Mouse (Mus musculus) retina, postnatal 1 day (tissue): ENCODE data around the gene Glce.

Experiments
- DNase-seq: peaks from one replicate; pipeline ENCODE4 v3.0.0-alpha.2; 2012

The Glce gene

DNA sequence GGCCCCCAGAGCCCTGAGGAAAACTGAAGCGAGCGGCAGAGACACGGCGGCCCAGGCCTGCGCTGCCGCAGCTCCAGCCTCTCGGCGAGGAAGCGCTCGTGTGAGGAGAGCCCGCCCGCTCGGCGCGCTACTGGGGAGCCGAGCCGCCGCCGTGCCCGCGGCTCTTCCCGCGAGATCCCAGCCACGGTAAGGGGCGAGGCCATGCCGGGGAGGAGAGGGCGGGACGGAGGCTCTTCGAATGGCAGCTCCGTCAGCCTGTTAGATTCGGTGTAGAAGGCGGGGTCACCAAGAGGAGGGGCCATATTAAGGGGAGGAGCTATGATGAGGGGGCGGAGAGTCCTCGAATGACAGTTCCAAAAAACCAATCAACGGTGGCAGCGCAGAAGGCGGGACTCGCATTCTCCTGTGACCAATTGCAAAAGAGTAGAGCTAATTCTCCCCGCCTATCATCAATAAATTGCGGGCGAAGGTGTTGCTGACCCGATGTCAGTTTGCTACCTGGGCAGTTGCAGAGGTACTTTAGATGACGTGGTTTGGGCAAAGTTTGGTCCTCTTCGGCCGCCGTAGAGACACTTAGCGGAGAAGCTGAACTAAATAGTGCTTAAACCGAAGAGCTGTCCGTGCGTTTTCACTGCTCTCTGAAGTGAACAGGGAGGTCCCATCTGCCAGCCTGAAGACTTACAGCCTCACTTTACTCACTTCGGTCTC lies at the start of gene Glce:
Gene Glce, minus strand, starts transcription at position 148 of the 708 bp plus-strand sequence.
- peak; percentile 99 for DNase-seq

DNA sequence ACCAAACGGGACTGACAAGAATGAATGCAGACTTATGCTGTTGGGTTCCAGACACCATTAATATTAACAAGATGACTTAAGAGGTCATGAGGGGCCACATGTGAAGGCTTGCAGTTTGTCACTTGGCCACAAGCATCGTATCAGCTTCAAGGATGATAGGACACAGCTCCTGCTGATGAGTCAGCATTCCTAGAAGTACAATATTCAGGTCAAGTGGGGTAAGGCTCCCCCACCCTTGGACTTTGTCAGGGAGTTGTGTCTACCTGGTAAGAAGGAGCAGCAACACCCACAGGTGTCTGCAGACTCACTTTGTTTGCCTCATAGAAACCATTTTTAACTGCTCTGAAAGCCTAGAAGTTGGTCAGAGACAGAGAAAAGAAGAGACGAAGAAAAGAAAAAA lies 49.8 kb upstream of the Glce start:
- no peak for DNase-seq

DNA sequence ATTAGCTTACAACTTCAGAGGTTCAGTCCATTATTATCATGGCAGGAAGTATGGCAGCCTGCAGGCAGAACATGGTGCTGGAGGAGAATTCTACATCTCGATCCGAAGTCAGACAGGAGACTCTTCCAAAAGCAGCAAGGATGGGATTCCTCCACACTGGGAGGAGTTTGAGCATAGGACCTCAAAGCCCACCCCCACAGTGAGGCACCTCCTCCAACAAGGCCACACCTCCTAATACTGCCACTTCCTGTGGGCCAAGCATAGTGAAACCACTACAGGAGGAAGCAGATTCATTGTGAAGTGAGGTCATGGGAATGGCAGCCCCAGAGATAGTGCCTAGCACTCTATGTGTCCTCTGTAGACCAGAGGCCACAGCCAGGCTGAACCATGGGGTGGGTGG lies 48.5 kb upstream of the Glce start:
- DNase-seq = no peak

DNA sequence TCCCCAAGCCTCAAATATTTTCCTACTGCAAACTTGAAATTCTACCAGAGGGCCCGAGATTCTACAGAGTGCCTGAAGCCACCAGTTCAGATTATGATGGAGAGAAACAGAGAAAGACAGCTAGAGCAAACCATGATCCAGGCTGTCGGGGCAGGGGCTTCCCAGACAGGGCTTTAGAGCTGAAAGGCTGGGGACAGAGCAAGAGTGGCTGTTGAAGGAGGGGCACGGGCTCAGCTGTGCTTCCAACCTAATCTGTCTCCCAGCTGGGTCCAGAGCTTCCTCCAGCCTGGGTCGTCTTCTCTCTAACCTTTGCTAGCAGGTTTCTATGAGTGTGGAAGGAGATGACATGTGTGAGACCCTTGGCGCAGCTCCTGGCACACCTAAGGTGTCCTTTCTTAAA lies 44.2 kb upstream of the Glce start:
- DNase-seq = peak; percentile 52

DNA sequence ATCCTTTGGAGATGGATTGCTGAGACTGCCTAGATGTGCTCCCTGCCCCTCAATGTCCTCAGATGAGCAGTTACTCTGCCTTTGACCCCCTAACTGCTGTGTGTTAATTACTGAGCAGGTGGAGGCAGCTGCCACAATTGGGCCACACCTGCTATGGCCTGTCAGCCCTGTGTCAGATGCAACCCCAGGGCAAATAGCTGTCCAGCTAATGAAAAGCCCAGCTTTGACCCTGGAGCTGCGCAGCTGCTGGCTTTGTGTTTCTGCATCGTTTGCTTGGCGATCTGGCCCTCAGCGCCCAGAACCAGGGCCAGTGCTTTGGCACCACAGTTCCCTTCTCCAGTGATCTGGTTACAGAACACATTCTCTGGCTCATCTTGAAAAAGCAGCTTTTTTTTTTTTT lies 43.7 kb upstream of the Glce start:
- peak; percentile 84 for DNase-seq

DNA sequence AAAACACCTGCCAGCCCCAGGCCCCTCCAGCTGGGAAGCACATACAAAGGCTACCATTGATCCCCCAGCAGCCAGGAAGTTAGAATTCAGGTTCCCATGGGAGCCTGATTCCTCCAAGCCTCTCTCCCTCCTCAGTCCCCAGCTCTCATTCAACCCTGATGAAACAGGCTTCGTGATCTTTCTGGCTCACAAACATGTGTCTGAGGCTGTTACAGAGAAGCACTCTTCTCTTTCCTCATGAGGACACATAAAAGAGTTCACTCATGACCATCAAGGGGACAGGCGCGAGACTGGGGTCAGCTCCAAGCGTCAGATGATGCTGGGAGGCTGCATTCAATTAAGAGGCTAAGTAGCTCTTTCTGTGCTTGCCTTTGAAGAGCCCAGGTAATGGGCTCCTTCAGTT lies 40.4 kb upstream of the Glce start:
- DNase-seq = peak; percentile 67

DNA sequence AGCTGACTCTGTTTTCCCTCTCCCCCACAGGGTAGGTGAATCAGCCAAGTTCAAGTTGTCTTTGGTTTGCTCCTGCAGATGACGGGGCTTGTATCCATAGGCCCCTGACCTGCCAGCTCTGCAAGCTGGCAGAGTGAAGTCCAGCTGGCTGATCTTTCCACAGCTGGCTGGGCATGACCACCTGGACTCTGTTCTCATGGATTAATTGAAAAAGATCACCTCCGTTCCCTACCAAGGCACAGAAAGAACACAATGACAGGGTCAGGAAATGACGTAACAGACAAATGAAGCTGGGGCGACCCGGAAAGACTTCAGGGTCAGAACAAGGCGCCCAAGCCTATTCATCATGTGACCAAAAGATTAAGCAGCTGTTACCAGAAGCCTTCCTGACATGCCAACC lies 38.3 kb upstream of the Glce start:
- no peak for DNase-seq

DNA sequence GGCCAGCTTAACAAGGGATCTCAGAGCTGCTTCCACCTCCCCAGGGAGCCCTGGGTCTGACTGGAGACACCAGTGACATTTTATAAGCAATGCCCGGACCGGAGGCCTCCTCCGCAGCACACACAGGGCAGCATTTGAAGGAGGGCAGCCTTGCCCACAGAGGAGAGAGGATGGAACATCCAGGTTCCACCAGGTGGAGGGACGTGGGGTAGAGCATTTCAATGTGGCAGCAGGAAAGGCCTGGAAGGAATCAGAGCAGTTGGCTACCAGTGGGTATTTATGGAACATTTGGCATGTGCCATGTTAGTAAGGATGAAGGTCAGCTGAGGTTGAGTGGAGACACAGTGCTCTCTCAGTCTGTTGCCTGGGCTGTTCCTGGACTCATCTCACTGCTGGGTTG lies 36.3 kb upstream of the Glce start:
- no peak for DNase-seq

- DNase-seq = no peak
Measured at GRCm38 (mm10) chr9:62155821-62156220, 33.4 kb upstream of the Glce start.

DNA sequence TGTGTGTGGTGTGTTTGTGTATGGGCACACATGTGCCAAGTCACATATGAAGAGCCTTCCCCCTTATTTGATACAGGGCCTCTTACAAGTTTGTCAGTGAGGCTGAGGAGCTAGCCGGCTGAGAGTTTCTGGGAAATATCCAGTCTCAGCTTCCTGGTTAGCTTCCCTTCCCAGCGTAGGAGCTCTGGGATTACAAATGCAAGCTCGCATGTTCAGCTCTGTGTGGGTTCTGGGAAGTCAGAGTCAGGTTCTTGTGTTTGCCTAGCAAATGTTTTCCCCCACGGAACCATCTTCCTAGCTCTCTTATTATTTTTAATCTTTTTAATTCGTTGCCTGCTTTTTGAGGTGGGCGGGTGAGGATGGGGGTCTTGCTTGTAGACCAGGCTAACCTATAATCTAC lies 32.9 kb upstream of the Glce start:
- no peak for DNase-seq

- no peak for DNase-seq
Measured at GRCm38 (mm10) chr9:62154956-62155355, 32.5 kb upstream of the Glce start.

GRCm38 (mm10) chr9:62154551-62154950 lies 32.1 kb upstream of the Glce start:
- DNase-seq = no peak

DNA sequence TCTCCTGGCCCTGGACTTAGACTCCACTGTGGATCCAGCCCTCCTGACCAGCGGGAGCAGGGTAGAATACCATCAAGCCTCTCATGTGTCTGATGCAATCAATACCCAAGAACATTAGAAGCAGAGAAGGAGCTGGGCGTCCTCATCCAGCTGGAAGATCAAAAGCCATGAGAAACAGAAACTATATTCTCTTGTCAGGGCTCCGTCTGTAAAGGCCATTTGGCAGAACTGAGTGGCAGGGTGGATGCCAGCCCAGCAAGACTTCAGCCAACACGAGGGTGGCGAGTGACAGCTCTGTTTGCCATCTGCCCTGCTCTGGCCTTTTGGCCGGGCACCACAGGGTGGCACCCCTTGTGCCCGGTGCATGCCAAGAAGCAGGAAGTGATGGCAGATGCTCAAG lies 30.8 kb upstream of the Glce start:
- DNase-seq = no peak

GRCm38 (mm10) chr9:62152506-62152905 lies 30.1 kb upstream of the Glce start:
- DNase-seq = no peak

- no peak for DNase-seq
Measured at GRCm38 (mm10) chr9:62145198-62145597, 22.7 kb upstream of the Glce start.

DNA sequence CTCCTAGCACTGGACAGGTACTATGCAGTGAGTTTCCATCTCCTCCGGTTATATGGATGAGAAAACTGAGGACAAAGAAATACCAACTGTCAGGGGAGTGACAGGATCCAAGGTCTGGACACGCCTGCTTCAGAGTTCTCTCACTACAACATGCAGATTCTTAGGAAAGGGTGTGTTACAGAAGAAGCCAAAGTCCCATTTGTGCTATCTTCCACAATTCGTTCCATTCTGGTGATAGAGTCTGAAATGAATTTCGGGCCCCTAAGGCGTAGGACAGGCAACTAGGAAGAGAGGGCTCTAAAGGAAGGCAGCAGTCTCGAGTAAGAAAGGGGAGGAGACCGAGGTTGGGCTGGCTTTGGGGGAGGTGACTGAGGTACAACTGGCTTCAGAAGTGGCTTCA lies 21.0 kb upstream of the Glce start:
- no peak for DNase-seq

GRCm38 (mm10) chr9:62139027-62139426 lies 16.6 kb upstream of the Glce start:
- DNase-seq = no peak

GRCm38 (mm10) chr9:62137259-62137658 lies 14.8 kb upstream of the Glce start:
- peak; percentile 65 for DNase-seq

DNA sequence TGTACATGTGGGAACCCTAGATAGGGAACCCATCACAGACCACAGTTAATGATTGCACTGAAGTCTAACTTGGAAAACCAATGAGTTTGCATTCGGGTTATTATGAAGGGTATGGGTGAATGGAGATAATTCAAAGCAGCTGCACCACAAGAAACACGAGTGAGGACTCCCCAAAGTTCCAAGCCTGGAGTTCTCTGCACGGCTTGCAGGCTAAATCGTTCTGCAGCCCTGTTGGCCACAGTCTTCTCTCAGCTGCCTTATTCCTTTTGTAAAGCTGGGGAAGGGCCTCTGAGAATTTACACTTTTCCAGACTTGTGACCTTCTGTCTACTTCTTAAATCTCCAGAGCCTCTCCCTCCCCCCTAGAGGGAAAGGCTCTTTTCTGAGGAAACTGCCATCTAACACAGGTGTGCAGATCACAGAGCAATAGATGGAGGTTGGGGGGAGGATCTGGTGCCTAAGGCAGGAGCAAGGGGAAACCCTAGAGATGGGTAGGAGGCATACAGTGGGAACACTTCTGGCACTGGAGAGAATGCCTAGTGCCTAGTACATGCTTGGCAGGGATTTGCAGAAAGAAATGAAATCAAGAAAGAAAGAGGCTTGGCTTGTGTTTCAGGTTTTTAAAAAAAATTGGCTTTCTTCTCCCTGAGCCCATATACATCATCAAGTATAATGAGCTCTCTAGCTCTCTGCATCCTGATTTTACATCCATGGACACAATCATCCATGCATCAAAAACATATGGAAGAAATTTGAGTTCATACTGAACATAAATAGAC lies 9.7 kb upstream of the Glce start:
- no peak for DNase-seq

GRCm38 (mm10) chr9:62130746-62131145 lies 8.3 kb upstream of the Glce start:
- DNase-seq = no peak

GRCm38 (mm10) chr9:62128056-62128455 lies 5.6 kb upstream of the Glce start:
- DNase-seq = no peak

- DNase-seq = no peak
Measured at GRCm38 (mm10) chr9:62125986-62126575, 3.6 kb upstream of the Glce start.

- DNase-seq = no peak
Measured at GRCm38 (mm10) chr9:62124266-62124665, 1.8 kb upstream of the Glce start.

- no peak for DNase-seq
Measured at GRCm38 (mm10) chr9:62123496-62123895, 1.0 kb upstream of the Glce start.
